Mouse (Mus musculus) liver, embryonic 14.5 days (tissue): ENCODE measurements around the gene Scgb1b15.
"Not testable (repeated sequence)": the region's sequence is repeated elsewhere in the genome, so short reads cannot be mapped to it uniquely, and the experiment has no call there.

Experiments
- CTCF ChIP-seq: IDR thresholded peaks from 2 replicates; pipeline ENCODE4 v1.5.1; 2016; ENCODE audit warnings: antibody characterized with exemption, low read depth, control low read depth
- EP300 ChIP-seq: IDR thresholded peaks from 2 replicates; pipeline ENCODE4 v1.6.1; 2016; ENCODE audit warnings: antibody characterized with exemption, low read depth

GRCm38 (mm10) chr7:32829562-32829961, 6.8 kb upstream of the Scgb1b15 start, which contains the start of gene Scgb2b15:
- not testable (repeated sequence) for TF ChIP-seq CTCF, EP300
